Mouse (Mus musculus): Measurements from ENCODE around the gene Gm4779.
"Not testable (repeated sequence)": the region's sequence is repeated elsewhere in the genome, so short reads cannot be mapped to it uniquely, and the experiment has no call there.

Gm4779 gene

GRCm38 (mm10) chrX:101794342-101794741 lies at the start of gene Gm4779, which contains the start of gene 8030474K03Rik:
TSS of gene Gm4779 (minus strand) at chrX:101794423.
TSS of gene 8030474K03Rik (plus strand) at chrX:101794656.
- DNase-seq (ENCODE audit: low read depth), result no peak

GRCm38 (mm10) chrX:101819980-101820379 lies 25.8 kb upstream of the Gm4779 start:
- DNase-seq (ENCODE audit: low read depth), result not testable (repeated sequence)

GRCm38 (mm10) chrX:101819163-101819562 lies 24.9 kb upstream of the Gm4779 start:
- peak; percentile 20 for DNase-seq (ENCODE audit: low read depth)

GRCm38 (mm10) chrX:101811750-101812149 lies 17.5 kb upstream of the Gm4779 start:
- no peak for DNase-seq (ENCODE audit: low read depth)

- peak; percentile 62 for DNase-seq (ENCODE audit: low read depth)
Measured at GRCm38 (mm10) chrX:101805512-101805911, 11.3 kb upstream of the Gm4779 start.

GRCm38 (mm10) chrX:101791551-101791950 lies 2.7 kb downstream of the Gm4779 start:
- DNase-seq (ENCODE audit: low read depth), result peak; percentile 66

GRCm38 (mm10) chrX:101772035-101772434 lies 22.2 kb downstream of the Gm4779 start:
- peak; percentile 69 for DNase-seq (ENCODE audit: low read depth)

GRCm38 (mm10) chrX:101770307-101770706 lies 23.9 kb downstream of the Gm4779 start:
- no peak for DNase-seq (ENCODE audit: low read depth)

GRCm38 (mm10) chrX:101769478-101769877 lies 24.7 kb downstream of the Gm4779 start:
- DNase-seq (ENCODE audit: low read depth), result no peak

GRCm38 (mm10) chrX:101767280-101767679 lies 26.9 kb downstream of the Gm4779 start:
- no peak for DNase-seq (ENCODE audit: low read depth)

GRCm38 (mm10) chrX:101765111-101765510 lies 29.1 kb downstream of the Gm4779 start:
- DNase-seq (ENCODE audit: low read depth), result no peak

- DNase-seq (ENCODE audit: low read depth), result no peak
Measured at GRCm38 (mm10) chrX:101764621-101765020, 29.6 kb downstream of the Gm4779 start.

GRCm38 (mm10) chrX:101754478-101754877 lies 39.7 kb downstream of the Gm4779 start:
- peak; percentile 6 for DNase-seq (ENCODE audit: low read depth)

GRCm38 (mm10) chrX:101750144-101750543 lies 44.1 kb downstream of the Gm4779 start:
- DNase-seq (ENCODE audit: low read depth), result no peak

- no peak for DNase-seq (ENCODE audit: low read depth)
Measured at GRCm38 (mm10) chrX:101741064-101741433, 53.2 kb downstream of the Gm4779 start.

- DNase-seq (ENCODE audit: low read depth), result no peak
Measured at GRCm38 (mm10) chrX:101740335-101741063, 53.7 kb downstream of the Gm4779 start.
